Mouse (Mus musculus): ENCODE measurements around the gene Tmcc1.

- TF ChIP-seq CTCF (IDR thresholded peaks at IDR 0.05; ENCODE audit: borderline replicate concordance, extremely low read depth, insufficient read depth, insufficient read length) (no peak), POLR2A (IDR thresholded peaks at IDR 0.05; ENCODE audit: borderline replicate concordance, extremely low read depth, insufficient read depth, insufficient read length, poor library complexity, severe bottlenecking) (no peak)
Observed at GRCm38 (mm10) chr6:115982889-115983288, 210.4 kb downstream of the Tmcc1 start.
